Mouse (Mus musculus) liver, postnatal 0 days (tissue): Measurements from ENCODE around the gene Ppp1r9b.

Source experiments
- CTCF ChIP-seq: sonication (generic); IDR thresholded peaks from 2 replicates; pipeline ENCODE4 v1.5.1; 2016; ENCODE audit warnings: antibody characterized with exemption, low read depth
- EP300 ChIP-seq: IDR thresholded peaks from 2 replicates; pipeline ENCODE4 v1.6.1; 2016; ENCODE audit warnings: antibody characterized with exemption, low read depth, mild to moderate bottlenecking

DNA sequence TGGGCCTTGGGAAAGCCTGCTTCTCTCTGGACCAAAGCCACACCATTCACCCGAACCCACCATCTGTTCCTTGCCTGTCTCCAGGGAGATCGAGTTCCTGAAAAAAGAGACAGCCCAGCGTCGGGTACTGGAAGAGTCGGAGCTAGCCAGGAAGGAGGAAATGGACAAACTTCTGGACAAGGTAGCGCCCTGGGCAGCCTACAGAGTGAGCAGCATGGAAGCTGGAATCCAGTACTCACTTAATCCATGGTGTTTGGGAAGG, 14.0 kb downstream of the Ppp1r9b start:
- TF ChIP-seq CTCF, result no peak
- no peak for TF ChIP-seq EP300
